Mouse (Mus musculus) yolk sac, embryonic 10.5 days (tissue): Measurements from ENCODE around the gene Doc2g.
"Not testable (repeated sequence)": the region's sequence is repeated elsewhere in the genome, so short reads cannot be mapped to it uniquely, and the experiment has no call there.

Experiments
- DNase-seq: peaks from one replicate; pipeline ENCODE4 v3.0.0-alpha.2; 2017; ENCODE audit warnings: low spot score

Gene Doc2g

GRCm38 (mm10) chr19:4017921-4018587 lies 14.9 kb downstream of the Doc2g start:
- no peak for DNase-seq

- peak; percentile 68 for DNase-seq
Measured at GRCm38 (mm10) chr19:4018743-4019583, 15.8 kb downstream of the Doc2g start.

- DNase-seq, result no peak
Measured at GRCm38 (mm10) chr19:4023185-4023584, 20.1 kb downstream of the Doc2g start.

- DNase-seq, result no peak
Measured at GRCm38 (mm10) chr19:4027576-4027975, 24.5 kb downstream of the Doc2g start.

- DNase-seq, result peak; percentile 58
Measured at GRCm38 (mm10) chr19:4032668-4033067, 29.6 kb downstream of the Doc2g start.

- DNase-seq, result peak; percentile 76
Measured at GRCm38 (mm10) chr19:4033298-4033697, 30.2 kb downstream of the Doc2g start.

GRCm38 (mm10) chr19:4033742-4034141 lies 30.6 kb downstream of the Doc2g start:
- no peak for DNase-seq

- no peak for DNase-seq
Measured at GRCm38 (mm10) chr19:4036327-4037045, 33.4 kb downstream of the Doc2g start.

- DNase-seq, result not testable (repeated sequence)
Measured at GRCm38 (mm10) chr19:4037154-4037787, 34.2 kb downstream of the Doc2g start.

GRCm38 (mm10) chr19:4037788-4038232 lies 34.7 kb downstream of the Doc2g start, which contains the start of gene Gstp1:
Gstp1 (minus strand) TSS chr19:4037985.
- DNase-seq, result peak; percentile 83

GRCm38 (mm10) chr19:4040941-4041340 lies 37.8 kb downstream of the Doc2g start:
- DNase-seq, result not testable (repeated sequence)

GRCm38 (mm10) chr19:4041500-4041899 lies 38.4 kb downstream of the Doc2g start:
- DNase-seq, result not testable (repeated sequence)

- no peak for DNase-seq
Measured at GRCm38 (mm10) chr19:4042124-4042523, 39.0 kb downstream of the Doc2g start.

GRCm38 (mm10) chr19:4044109-4044508 lies 41.0 kb downstream of the Doc2g start:
- DNase-seq, result not testable (repeated sequence)

- DNase-seq, result peak; percentile 72
Measured at GRCm38 (mm10) chr19:4045966-4046865, 43.1 kb downstream of the Doc2g start, which contains the start of gene Gstp2. Gstp2 (minus strand) TSS chr19:4046023.

- DNase-seq, result peak; percentile 75
Measured at GRCm38 (mm10) chr19:4046866-4047254, 43.7 kb downstream of the Doc2g start.

- peak; percentile 47 for DNase-seq
Measured at GRCm38 (mm10) chr19:4047859-4048258, 44.7 kb downstream of the Doc2g start.

- DNase-seq, result not testable (repeated sequence)
Measured at GRCm38 (mm10) chr19:4049069-4049468, 46.0 kb downstream of the Doc2g start.

- no peak for DNase-seq
Measured at GRCm38 (mm10) chr19:4051016-4051415, 47.9 kb downstream of the Doc2g start.

- no peak for DNase-seq
Measured at GRCm38 (mm10) chr19:4051741-4052515, 48.8 kb downstream of the Doc2g start.
